17 mouse cellular contexts compared by ENCODE assay signal in genomic region chr17:29407405-29407804, GRCm38 (mm10).
"Had no signal": no experiment of that assay in that cellular context is flagged by ENCODE, and none has a peak within 500 bp of the region (broad histone marks: within the 10 kb centered on the region; RNA-seq: fewer than 3 reads in every experiment).

No protein-coding gene starts in this region.

- H3K9me3 ChIP-seq: limb, embryonic 15.5 days; lung, embryonic 15.5 days; megakaryocyte, embryonic 14.5 days; midbrain, embryonic 12.5 days; neural tube, embryonic 13.5 days had no signal

- DNase-seq: lung, postnatal 14 days; retina, postnatal 1 day; right cerebral cortex, postnatal 4 days; spleen, adult 18-20 months; thymus, adult 2 months; thymus, postnatal 25 days had no signal

- H3K4me1 ChIP-seq: lung, embryonic 15.5 days; midbrain, embryonic 12.5 days; neural tube, embryonic 13.5 days had no signal

- H3K27ac ChIP-seq: kidney, postnatal 0 days; left cerebral cortex, adult 2 months; limb, embryonic 15.5 days; lung, embryonic 15.5 days; macrophage; midbrain, embryonic 12.5 days; neural tube, embryonic 13.5 days had no signal

- H3K27me3 ChIP-seq: limb, embryonic 15.5 days; lung, embryonic 15.5 days; megakaryocyte, embryonic 14.5 days; neural tube, embryonic 13.5 days had no signal

- H3K36me3 ChIP-seq: limb, embryonic 15.5 days; lung, embryonic 15.5 days; midbrain, embryonic 12.5 days; neural tube, embryonic 13.5 days had no signal

- H3K4me3 ChIP-seq: left cerebral cortex, adult 2 months; limb, embryonic 15.5 days; lung, embryonic 15.5 days; megakaryocyte, embryonic 14.5 days; midbrain, embryonic 12.5 days; neural tube, embryonic 13.5 days had no signal

- H3K9ac ChIP-seq: limb, embryonic 15.5 days; lung, embryonic 15.5 days; midbrain, embryonic 12.5 days; neural tube, embryonic 13.5 days had no signal

- H3K4me2 ChIP-seq: limb, embryonic 15.5 days; lung, embryonic 15.5 days; midbrain, embryonic 12.5 days; neural tube, embryonic 13.5 days had no signal

- ATAC-seq: hindbrain, embryonic 16.5 days; inflammation-experienced regulatory T-cells, adult 6 months; midbrain, embryonic 16.5 days had no signal
